Mouse (Mus musculus) midbrain, embryonic 13.5 days (tissue): ENCODE results near the gene C1galt1. TPM values are rescaled to one million over a fixed set of nuclear protein-coding genes. Genes with fewer than 3 reads are reported as not detected.

Experiments used
- ATAC-seq: fragments of 200-750 bp; cut with Nextera tagmentation; 2 replicates; pipeline ENCODE4 v1.8.0; 2017; ENCODE audit warnings: mild to moderate bottlenecking, moderate TSS enrichment, moderate library complexity
- H3K27ac ChIP-seq: fragments of 300-500 bp; sonication (generic); 2 replicates; pipeline ENCODE4 v1.5.1; 2015; ENCODE audit warnings: inconsistent platforms, mild to moderate bottlenecking, moderate library complexity
- H3K27me3 ChIP-seq: fragments of 300-500 bp; sonication (generic); 2 replicates; pipeline ENCODE4 v1.6.1; 2015; ENCODE audit warnings: mild to moderate bottlenecking, inconsistent platforms
- H3K36me3 ChIP-seq: fragments of 300-500 bp; sonication (generic); 2 replicates; pipeline ENCODE4 v1.6.1; 2015; ENCODE audit warnings: mild to moderate bottlenecking, inconsistent platforms
- H3K4me1 ChIP-seq: fragments of 300-500 bp; sonication (generic); replicated peaks from 2 replicates; pipeline ENCODE4 v1.6.1; 2015; ENCODE audit warnings: inconsistent platforms
- H3K4me2 ChIP-seq: fragments of 300-500 bp; sonication (generic); replicated peaks from 2 replicates; pipeline ENCODE4 v1.6.1; 2015; ENCODE audit warnings: moderate library complexity, mild to moderate bottlenecking, inconsistent platforms
- H3K4me3 ChIP-seq: fragments of 300-500 bp; sonication (generic); replicated peaks from 2 replicates; pipeline ENCODE4 v1.5.1; 2015; ENCODE audit warnings: mild to moderate bottlenecking, inconsistent platforms
- H3K9ac ChIP-seq: fragments of 300-500 bp; sonication (generic); replicated peaks from 2 replicates; pipeline ENCODE4 v1.6.1; 2015; ENCODE audit warnings: mild to moderate bottlenecking, inconsistent platforms
- H3K9me3 ChIP-seq: fragments of 300-500 bp; sonication (generic); 2 replicates; pipeline ENCODE4 v1.6.1; 2016; ENCODE audit warnings: mild to moderate bottlenecking, inconsistent platforms
- WGBS: fragments of 180-500 bp; shearing (Covaris S2); methylation state at CpG from one replicate; pipeline ENCODE4 v1.1.7; 2015; 5-methylcytosine and 5-hydroxymethylcytosine counted together
- polyA plus RNA-seq: library from polyadenylated mRNA; unstranded; fragments of >200 nt; fragmentation: Nextera tagmentation; extraction: Ambion mirVana; gene quantifications from 2 replicates; pipeline ENCODE4 v1.2.1, GENCODE M21; 2015

The C1galt1 gene
- polyA plus RNA-seq, 1 experiment from 2014 or later = 1.4 TPM

GRCm38 (mm10) chr6:7846726-7847439, 2.2 kb downstream of the C1galt1 start:
- H3K27ac ChIP-seq = no peak overlapping the region
- no peaks in the 10 kb centered on the region for H3K27me3 ChIP-seq
- H3K36me3 ChIP-seq = no peaks in the 10 kb centered on the region
- no peak overlapping the region; the same call in 1 of the 2 replicates for H3K4me2 ChIP-seq
- H3K4me3 ChIP-seq = no peak overlapping the region
- 79% methylated on average over 8 of the region's 8 CpGs for WGBS
- ATAC-seq = no peak
- no peak overlapping the region for H3K9ac ChIP-seq
- peaks cover 26% of the 10 kb centered on the region for H3K4me1 ChIP-seq
- H3K9me3 ChIP-seq = no peaks in the 10 kb centered on the region

- no peak overlapping the region for H3K4me2 ChIP-seq
- H3K27ac ChIP-seq = no peak overlapping the region
- peaks cover 26% of the 10 kb centered on the region for H3K4me1 ChIP-seq
- H3K27me3 ChIP-seq = no peaks in the 10 kb centered on the region
- ATAC-seq = no peak
- no peak overlapping the region for H3K4me3 ChIP-seq
- no peaks in the 10 kb centered on the region for H3K9me3 ChIP-seq
- no peak overlapping the region for H3K9ac ChIP-seq
- 69% methylated on average over 6 of the region's 6 CpGs for WGBS
- H3K36me3 ChIP-seq = no peaks in the 10 kb centered on the region
These were observed 3.4 kb downstream of the C1galt1 start for GRCm38 (mm10) chr6:7847890-7848508.

- ATAC-seq = no peak
- Histone ChIP-seq H3K27me3 (no peaks in the 10 kb centered on the region), H3K9me3 (no peaks in the 10 kb centered on the region), H3K4me2 (no peak overlapping the region), H3K27ac (no peak overlapping the region), H3K4me3 (no peak overlapping the region), H3K36me3 (no peaks in the 10 kb centered on the region), H3K4me1 (peaks cover 26% of the 10 kb centered on the region), H3K9ac (no peak overlapping the region)
- 88% methylated on average over 9 of the region's 9 CpGs for WGBS
These were observed 4.1 kb downstream of the C1galt1 start for GRCm38 (mm10) chr6:7848714-7849113.

GRCm38 (mm10) chr6:7851036-7851435, 6.4 kb downstream of the C1galt1 start:
- H3K4me2 ChIP-seq = no peak overlapping the region
- H3K9me3 ChIP-seq = no peaks in the 10 kb centered on the region
- no peaks in the 10 kb centered on the region for H3K36me3 ChIP-seq
- peaks cover 19% of the 10 kb centered on the region for H3K4me1 ChIP-seq
- no peaks in the 10 kb centered on the region for H3K27me3 ChIP-seq
- no peak overlapping the region for H3K27ac ChIP-seq
- H3K4me3 ChIP-seq = no peak overlapping the region
- ATAC-seq = peak; percentile 45; the same call in 1 of the 2 replicates
- 92% methylated on average over 2 of the region's 2 CpGs for WGBS
- no peak overlapping the region for H3K9ac ChIP-seq

GRCm38 (mm10) chr6:7852919-7853318, 8.3 kb downstream of the C1galt1 start:
- H3K9me3 ChIP-seq = no peaks in the 10 kb centered on the region
- no peaks in the 10 kb centered on the region for H3K27me3 ChIP-seq
- no peak for ATAC-seq
- WGBS = 71% methylated on average over 1 of the region's 1 CpGs
- no peak overlapping the region for H3K4me3 ChIP-seq
- H3K36me3 ChIP-seq = no peaks in the 10 kb centered on the region
- peaks cover 6% of the 10 kb centered on the region; the same call in 1 of the 2 replicates for H3K4me1 ChIP-seq
- H3K9ac ChIP-seq = no peak overlapping the region
- H3K27ac ChIP-seq = no peak overlapping the region
- no peak overlapping the region for H3K4me2 ChIP-seq

GRCm38 (mm10) chr6:7853461-7853860, 8.8 kb downstream of the C1galt1 start:
- 0 out of 2 replicates have a peak, but pooled peaks cover under 1% of the 10 kb centered on the region for H3K4me1 ChIP-seq
- H3K27ac ChIP-seq = no peak overlapping the region
- WGBS = 89% methylated on average over 3 of the region's 3 CpGs
- no peaks in the 10 kb centered on the region for H3K9me3 ChIP-seq
- no peak overlapping the region for H3K4me2 ChIP-seq
- H3K4me3 ChIP-seq = no peak overlapping the region
- H3K36me3 ChIP-seq = no peaks in the 10 kb centered on the region
- H3K9ac ChIP-seq = no peak overlapping the region
- H3K27me3 ChIP-seq = no peaks in the 10 kb centered on the region
- ATAC-seq = no peak

GRCm38 (mm10) chr6:7856682-7857290, 12.1 kb downstream of the C1galt1 start:
- Histone ChIP-seq H3K4me2 (no peak overlapping the region), H3K9ac (no peak overlapping the region), H3K27me3 (no peaks in the 10 kb centered on the region), H3K4me1 (no peaks in the 10 kb centered on the region), H3K36me3 (no peaks in the 10 kb centered on the region), H3K27ac (no peak overlapping the region), H3K4me3 (no peak overlapping the region), H3K9me3 (no peaks in the 10 kb centered on the region)
- ATAC-seq = no peak
- WGBS = 80% methylated on average over 5 of the region's 5 CpGs

GRCm38 (mm10) chr6:7857356-7858247, 13.0 kb downstream of the C1galt1 start:
- Histone ChIP-seq H3K27me3 (no peaks in the 10 kb centered on the region), H3K4me3 (no peak overlapping the region), H3K36me3 (no peaks in the 10 kb centered on the region), H3K4me2 (no peak overlapping the region), H3K9me3 (no peaks in the 10 kb centered on the region), H3K4me1 (no peaks in the 10 kb centered on the region), H3K27ac (no peak overlapping the region), H3K9ac (no peak overlapping the region)
- WGBS = 88% methylated on average over 8 of the region's 8 CpGs
- ATAC-seq = no peak

- H3K27ac ChIP-seq = no peak overlapping the region
- no peak overlapping the region for H3K4me2 ChIP-seq
- H3K9ac ChIP-seq = no peak overlapping the region
- WGBS = 86% methylated on average over 5 of the region's 5 CpGs
- no peaks in the 10 kb centered on the region for H3K9me3 ChIP-seq
- H3K36me3 ChIP-seq = no peaks in the 10 kb centered on the region
- no peak overlapping the region for H3K4me3 ChIP-seq
- ATAC-seq = no peak
- no peaks in the 10 kb centered on the region for H3K27me3 ChIP-seq
- H3K4me1 ChIP-seq = no peaks in the 10 kb centered on the region
These were observed 13.9 kb downstream of the C1galt1 start for GRCm38 (mm10) chr6:7858586-7858985.

GRCm38 (mm10) chr6:7859161-7859560, 14.5 kb downstream of the C1galt1 start:
- Histone ChIP-seq H3K9me3 (no peaks in the 10 kb centered on the region), H3K4me1 (no peaks in the 10 kb centered on the region), H3K27me3 (no peaks in the 10 kb centered on the region), H3K36me3 (no peaks in the 10 kb centered on the region), H3K4me3 (no peak overlapping the region), H3K27ac (no peak overlapping the region), H3K4me2 (no peak overlapping the region), H3K9ac (no peak overlapping the region)
- WGBS = 93% methylated on average over 3 of the region's 3 CpGs
- no peak for ATAC-seq

GRCm38 (mm10) chr6:7861033-7861432, 16.4 kb downstream of the C1galt1 start:
- no peaks in the 10 kb centered on the region for H3K4me1 ChIP-seq
- H3K27me3 ChIP-seq = no peaks in the 10 kb centered on the region
- no peak overlapping the region for H3K4me2 ChIP-seq
- 87% methylated on average over 3 of the region's 3 CpGs for WGBS
- H3K4me3 ChIP-seq = no peak overlapping the region
- ATAC-seq = no peak
- H3K9ac ChIP-seq = no peak overlapping the region
- no peaks in the 10 kb centered on the region for H3K36me3 ChIP-seq
- H3K9me3 ChIP-seq = no peaks in the 10 kb centered on the region
- H3K27ac ChIP-seq = no peak overlapping the region
